Mouse (Mus musculus): Measurements from ENCODE around the gene Enpp5. TPM values are rescaled to one million over a fixed set of nuclear protein-coding genes. Genes with fewer than 3 reads are reported as not detected.
A peak's percentile ranks its signal among the peaks of the same experiment; 100 is the strongest.

The Enpp5 gene
- polyA plus RNA-seq, 1 experiment from 2014 or later: 15.8 TPM

DNA sequence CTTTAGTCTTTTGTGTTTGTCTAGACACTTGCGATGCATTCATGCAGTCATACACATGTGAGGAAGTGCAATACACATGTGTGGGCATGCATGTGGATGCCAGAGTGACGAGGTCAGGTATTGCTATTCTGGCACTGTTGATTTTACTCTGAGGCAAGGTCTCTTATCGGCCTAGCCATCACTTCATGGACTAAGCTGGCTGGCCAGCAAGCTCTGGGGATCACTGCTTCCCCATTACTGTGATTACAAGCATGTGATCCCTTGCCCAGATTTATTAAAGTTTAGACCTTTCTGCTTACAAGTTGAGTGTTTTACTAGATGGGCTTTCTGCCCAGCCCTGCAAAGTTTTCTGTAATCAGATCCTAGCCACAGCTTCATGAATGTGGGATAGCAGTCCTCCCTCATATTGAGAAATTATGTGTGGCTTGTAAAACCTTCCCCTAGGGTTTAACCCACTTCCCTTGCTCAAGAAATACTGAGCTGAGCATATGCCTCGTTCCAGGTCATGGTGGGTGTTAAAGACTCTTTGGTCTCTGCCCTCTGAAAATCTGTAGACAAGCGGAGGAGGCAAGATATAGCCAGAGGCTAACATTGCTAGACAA lies 17.2 kb upstream of the Enpp5 start:
- 0 out of 2 replicates have a peak, but pooled peaks cover 5% of the 10 kb centered on the region for H3K27me3 ChIP-seq (replicated peaks)
- no peaks in the 10 kb centered on the region for H3K4me1 ChIP-seq
- no peak for ATAC-seq (ENCODE audit: extremely low read depth, insufficient number of reproducible peaks, low FRiP score, low TSS enrichment)
- 69% methylated on average over 5 of the region's 5 CpGs for WGBS
- H3K27ac ChIP-seq (replicated peaks): no peak overlapping the region
- no peaks in the 10 kb centered on the region for H3K36me3 ChIP-seq
- H3K9me3 ChIP-seq: no peaks in the 10 kb centered on the region
- no peak overlapping the region for H3K4me2 ChIP-seq
- no peak overlapping the region for H3K9ac ChIP-seq
- no peak overlapping the region for H3K4me3 ChIP-seq

- no peak overlapping the region for H3K9ac ChIP-seq
- H3K36me3 ChIP-seq: no peaks in the 10 kb centered on the region
- H3K4me2 ChIP-seq: no peak overlapping the region
- 57% methylated on average over 6 of the region's 6 CpGs for WGBS
- no peaks in the 10 kb centered on the region for H3K9me3 ChIP-seq
- H3K27ac ChIP-seq (replicated peaks): no peak overlapping the region
- no peak overlapping the region for H3K4me3 ChIP-seq
- 0 out of 2 replicates have a peak, but pooled peaks cover 3% of the 10 kb centered on the region for H3K27me3 ChIP-seq (replicated peaks)
- no peaks in the 10 kb centered on the region for H3K4me1 ChIP-seq
- ATAC-seq (ENCODE audit: extremely low read depth, insufficient number of reproducible peaks, low FRiP score, low TSS enrichment): no peak
Measured at GRCm38 (mm10) chr17:44068876-44069275, 9.7 kb upstream of the Enpp5 start.

GRCm38 (mm10) chr17:44071680-44072079 lies 6.9 kb upstream of the Enpp5 start:
- no peaks in the 10 kb centered on the region for H3K4me1 ChIP-seq
- no peaks in the 10 kb centered on the region for H3K27me3 ChIP-seq (replicated peaks)
- no peak overlapping the region for H3K27ac ChIP-seq (replicated peaks)
- no peak for ATAC-seq (ENCODE audit: extremely low read depth, insufficient number of reproducible peaks, low FRiP score, low TSS enrichment)
- no peaks in the 10 kb centered on the region for H3K36me3 ChIP-seq
- no peak overlapping the region for H3K9ac ChIP-seq
- H3K4me3 ChIP-seq: no peak overlapping the region
- H3K9me3 ChIP-seq: no peaks in the 10 kb centered on the region
- no peak overlapping the region for H3K4me2 ChIP-seq

DNA sequence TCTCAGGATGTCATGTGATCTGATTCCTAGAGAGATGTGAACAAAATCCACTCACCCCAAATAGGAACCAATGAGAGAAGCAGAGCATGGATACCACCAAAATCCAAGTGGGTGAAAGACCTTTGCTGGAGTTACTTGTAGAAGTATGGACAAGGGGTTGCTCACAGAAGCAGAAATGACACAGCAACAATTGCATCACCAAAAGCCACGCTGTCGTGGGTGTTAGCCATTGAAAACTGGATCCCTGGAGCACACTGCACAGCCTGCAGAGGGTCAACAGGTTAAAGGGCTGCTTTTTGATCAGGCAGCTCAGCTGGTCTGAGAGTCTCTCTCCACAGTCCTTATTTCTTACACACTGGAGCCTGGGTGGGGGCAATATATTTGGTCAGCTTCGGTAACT lies 3.0 kb upstream of the Enpp5 start:
- Histone ChIP-seq H3K4me2 (no peak overlapping the region), H3K36me3 (peaks cover under 1% of the 10 kb centered on the region; the same call in 1 of the 2 replicates), H3K4me3 (no peak overlapping the region), H3K9ac (no peak overlapping the region), H3K27ac (replicated peaks) (no peak overlapping the region), H3K27me3 (replicated peaks) (no peaks in the 10 kb centered on the region), H3K4me1 (peaks cover 7% of the 10 kb centered on the region; the same call in 1 of the 2 replicates), H3K9me3 (no peaks in the 10 kb centered on the region)
- ATAC-seq (ENCODE audit: extremely low read depth, insufficient number of reproducible peaks, low FRiP score, low TSS enrichment): no peak
- 80% methylated on average over 3 of the region's 3 CpGs for WGBS

DNA sequence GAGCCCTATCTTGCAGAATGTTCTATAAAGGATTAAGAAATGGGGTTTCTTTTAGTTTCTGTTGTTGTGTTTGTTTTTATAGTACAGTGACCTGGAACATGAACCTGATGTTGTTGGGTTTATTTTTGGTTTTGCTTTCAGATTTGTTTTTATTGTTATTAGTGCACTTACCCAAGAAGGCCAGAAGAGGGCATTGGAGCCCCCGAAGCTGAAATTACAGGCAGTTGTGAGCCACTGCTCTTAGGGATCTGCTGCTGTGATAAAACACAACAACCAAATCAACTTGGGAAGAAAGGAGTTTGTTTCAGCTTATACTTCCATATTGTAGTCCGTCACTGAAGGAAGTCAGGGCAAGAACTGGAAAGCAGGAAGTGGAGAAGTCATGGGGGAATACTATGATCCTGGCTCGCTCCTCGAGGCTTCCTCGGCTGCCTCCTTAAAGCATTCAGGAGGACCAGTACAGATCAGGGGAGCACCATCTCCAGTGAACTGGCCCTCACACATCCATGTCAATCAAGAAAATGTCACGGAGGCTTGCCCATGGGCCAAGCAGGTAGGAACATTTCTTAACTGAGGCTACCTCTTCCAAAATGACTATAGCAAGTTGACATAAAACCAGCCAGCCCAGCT lies 2.4 kb upstream of the Enpp5 start:
- Histone ChIP-seq H3K27ac (replicated peaks) (no peak overlapping the region), H3K9me3 (no peaks in the 10 kb centered on the region), H3K4me2 (peak overlapping the region; percentile 16; the same call in 1 of the 2 replicates), H3K9ac (no peak overlapping the region), H3K36me3 (peaks cover 6% of the 10 kb centered on the region; the same call in 1 of the 2 replicates), H3K4me1 (peaks cover 7% of the 10 kb centered on the region; the same call in 1 of the 2 replicates), H3K4me3 (no peak overlapping the region), H3K27me3 (replicated peaks) (no peaks in the 10 kb centered on the region)
- WGBS: 48% methylated on average over 6 of the region's 6 CpGs
- ATAC-seq (ENCODE audit: extremely low read depth, insufficient number of reproducible peaks, low FRiP score, low TSS enrichment): no peak

DNA sequence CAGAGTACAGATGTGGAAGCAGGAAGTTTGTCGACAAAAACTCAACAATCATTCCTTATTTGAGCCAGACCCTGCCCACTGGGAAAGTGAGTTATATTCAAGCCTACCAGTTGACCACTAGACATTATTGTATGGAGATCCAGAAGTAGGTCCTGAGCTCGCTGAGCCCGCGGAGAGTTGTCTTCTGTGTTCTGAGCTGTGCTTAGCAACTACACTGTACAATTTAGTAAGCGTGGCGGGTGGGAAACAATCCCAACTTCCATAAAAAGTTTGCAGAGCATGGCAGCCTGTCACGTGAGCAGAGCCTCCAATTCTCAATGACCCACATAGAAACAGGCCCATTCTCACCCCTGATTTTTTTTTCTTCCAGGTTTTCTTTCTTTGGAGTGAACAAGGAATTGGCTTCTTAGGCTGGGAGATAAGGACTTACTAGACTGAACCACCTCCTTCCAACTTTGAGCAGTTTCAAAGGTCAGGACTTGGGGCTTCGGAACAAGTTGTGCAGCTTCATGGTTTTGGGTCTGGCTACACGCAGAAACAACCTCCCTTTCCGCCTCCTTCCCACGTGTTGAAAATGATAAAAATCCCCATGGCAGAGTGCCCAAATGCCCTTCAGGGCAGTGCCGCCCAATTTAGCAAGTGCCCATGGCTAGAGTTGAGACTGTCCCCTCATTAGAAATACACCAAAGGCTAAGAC lies 1.3 kb upstream of the Enpp5 start:
- H3K9ac ChIP-seq: no peak overlapping the region

GRCm38 (mm10) chr17:44077843-44078160 lies 811 bp upstream of the Enpp5 start:
- Histone ChIP-seq H3K4me1 (peaks cover 7% of the 10 kb centered on the region; the same call in 1 of the 2 replicates), H3K27ac (replicated peaks) (no peak overlapping the region), H3K36me3 (peaks cover 13% of the 10 kb centered on the region), H3K9me3 (no peaks in the 10 kb centered on the region), H3K4me2 (no peak overlapping the region), H3K9ac (no peak overlapping the region), H3K4me3 (no peak overlapping the region), H3K27me3 (replicated peaks) (no peaks in the 10 kb centered on the region)
- ATAC-seq (ENCODE audit: extremely low read depth, insufficient number of reproducible peaks, low FRiP score, low TSS enrichment): no peak
- WGBS: 75% methylated on average over 2 of the region's 2 CpGs

More for the DNA sequence above, 1.3 kb upstream of the Enpp5 start:
- H3K9me3 ChIP-seq: no peaks in the 10 kb centered on the region
- WGBS: 72% methylated on average over 12 of the region's 12 CpGs
- no peak overlapping the region for H3K4me2 ChIP-seq
- no peak overlapping the region for H3K4me3 ChIP-seq
- no peaks in the 10 kb centered on the region for H3K27me3 ChIP-seq (replicated peaks)
- ATAC-seq (ENCODE audit: extremely low read depth, insufficient number of reproducible peaks, low FRiP score, low TSS enrichment): no peak
- H3K4me1 ChIP-seq: peaks cover 7% of the 10 kb centered on the region; the same call in 1 of the 2 replicates
- H3K27ac ChIP-seq (replicated peaks): no peak overlapping the region
- peaks cover 13% of the 10 kb centered on the region for H3K36me3 ChIP-seq

DNA sequence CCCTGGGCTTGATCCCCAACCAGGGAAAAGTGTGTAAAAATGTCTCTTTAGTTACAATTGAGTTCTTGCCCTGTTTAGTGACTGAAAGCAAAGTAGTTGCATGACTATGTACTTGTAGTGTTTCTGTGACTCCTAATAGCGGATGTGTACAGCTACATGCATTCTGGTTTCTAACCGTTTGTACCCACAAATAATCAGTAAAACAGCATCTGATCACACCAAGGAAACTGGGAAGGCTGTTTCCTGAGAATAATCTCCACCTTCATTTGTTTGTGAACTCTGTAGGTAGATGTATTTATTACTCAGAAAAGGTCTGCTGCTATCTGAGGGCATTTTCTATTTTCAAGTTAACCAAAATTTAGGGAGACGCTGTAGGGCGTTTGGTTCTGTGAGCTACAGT lies 4.5 kb downstream of the Enpp5 start:
- no peaks in the 10 kb centered on the region for H3K27me3 ChIP-seq (replicated peaks)
- no peaks in the 10 kb centered on the region for H3K9me3 ChIP-seq
- no peak overlapping the region for H3K4me2 ChIP-seq
- no peak overlapping the region for H3K27ac ChIP-seq (replicated peaks)
- ATAC-seq (ENCODE audit: extremely low read depth, insufficient number of reproducible peaks, low FRiP score, low TSS enrichment): no peak
- H3K36me3 ChIP-seq: peaks cover 25% of the 10 kb centered on the region
- no peak overlapping the region for H3K4me3 ChIP-seq
- peaks cover 6% of the 10 kb centered on the region; the same call in 1 of the 2 replicates for H3K4me1 ChIP-seq
- WGBS: 84% methylated on average over 4 of the region's 4 CpGs
- H3K9ac ChIP-seq: no peak overlapping the region

- Histone ChIP-seq H3K27me3 (replicated peaks) (no peaks in the 10 kb centered on the region; the same call in 1 of the 2 replicates), H3K4me1 (no peaks in the 10 kb centered on the region), H3K36me3 (peaks cover 12% of the 10 kb centered on the region; the same call in 1 of the 2 replicates), H3K9ac (no peak overlapping the region), H3K4me3 (no peak overlapping the region), H3K9me3 (no peaks in the 10 kb centered on the region), H3K27ac (replicated peaks) (no peak overlapping the region), H3K4me2 (no peak overlapping the region)
- ATAC-seq (ENCODE audit: extremely low read depth, insufficient number of reproducible peaks, low FRiP score, low TSS enrichment): no peak
- 79% methylated on average over 3 of the region's 3 CpGs for WGBS
Measured at GRCm38 (mm10) chr17:44088226-44088625, 9.6 kb downstream of the Enpp5 start.

GRCm38 (mm10) chr17:44090916-44091315 lies 12.3 kb downstream of the Enpp5 start:
- ATAC-seq (ENCODE audit: extremely low read depth, insufficient number of reproducible peaks, low FRiP score, low TSS enrichment): no peak
- H3K36me3 ChIP-seq: no peaks in the 10 kb centered on the region
- H3K4me1 ChIP-seq: no peaks in the 10 kb centered on the region
- H3K9ac ChIP-seq: no peak overlapping the region
- no peak overlapping the region for H3K4me2 ChIP-seq
- WGBS: 62% methylated on average over 2 of the region's 2 CpGs
- no peak overlapping the region for H3K4me3 ChIP-seq
- H3K27me3 ChIP-seq (replicated peaks): no peaks in the 10 kb centered on the region; the same call in 1 of the 2 replicates
- no peaks in the 10 kb centered on the region for H3K9me3 ChIP-seq
- H3K27ac ChIP-seq (replicated peaks): no peak overlapping the region

DNA sequence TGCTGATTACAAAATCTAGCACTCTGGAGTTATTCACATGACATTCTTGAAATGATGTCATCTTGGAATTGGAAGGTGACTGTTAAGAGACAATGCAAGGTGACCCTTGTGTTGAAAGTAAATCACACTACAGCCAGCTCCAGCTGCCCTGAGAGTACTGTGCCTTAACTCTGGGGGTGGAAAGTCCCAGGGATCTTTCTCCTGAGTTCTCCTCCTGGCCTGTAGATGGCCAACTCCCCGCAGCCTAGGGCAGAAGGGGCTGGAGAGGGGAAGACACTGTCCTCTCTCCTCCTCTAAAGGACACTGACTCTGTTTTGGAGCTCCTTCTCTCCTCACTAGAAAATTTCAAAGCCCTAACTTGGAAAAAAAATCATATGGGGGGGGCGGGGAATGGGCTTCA lies 12.9 kb downstream of the Enpp5 start:
- Histone ChIP-seq H3K4me1 (no peaks in the 10 kb centered on the region), H3K4me2 (no peak overlapping the region), H3K9ac (no peak overlapping the region), H3K27me3 (replicated peaks) (no peaks in the 10 kb centered on the region; the same call in 1 of the 2 replicates), H3K9me3 (no peaks in the 10 kb centered on the region), H3K4me3 (no peak overlapping the region), H3K36me3 (no peaks in the 10 kb centered on the region), H3K27ac (replicated peaks) (no peak overlapping the region)
- ATAC-seq (ENCODE audit: extremely low read depth, insufficient number of reproducible peaks, low FRiP score, low TSS enrichment): no peak
- 33% methylated on average over 2 of the region's 2 CpGs for WGBS

Data from heart, embryonic 13.5 days (tissue).